Mouse (Mus musculus) lung, postnatal 4 days (tissue): Measurements from ENCODE around the gene Rptn.
"Not testable (repeated sequence)": the region's sequence is repeated elsewhere in the genome, so short reads cannot be mapped to it uniquely, and the experiment has no call there.

Experiments used
- DNase-seq, 2 experiments: peaks; one replicate each; pipeline ENCODE4 v3.0.0; 2021

The Rptn gene

DNA sequence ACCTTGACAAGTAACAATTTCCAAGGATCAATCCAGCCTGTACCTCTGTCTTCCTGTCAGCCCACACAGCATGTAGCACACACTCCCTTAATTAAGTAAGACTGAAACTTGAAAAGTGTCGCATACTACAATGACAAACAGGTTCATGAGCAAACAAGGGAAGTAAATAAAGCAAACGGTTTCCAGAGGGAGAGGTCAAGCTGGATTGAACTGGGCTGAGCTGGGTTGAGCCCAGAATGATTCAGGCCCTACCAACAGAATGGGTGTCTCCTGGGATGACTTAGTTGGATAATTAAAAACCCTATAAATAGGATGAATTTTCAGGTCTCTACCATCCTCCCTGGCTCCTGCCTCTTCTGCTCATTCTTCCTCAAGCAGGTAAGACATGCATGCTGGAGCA, at the start of gene Rptn:
Gene Rptn (plus strand): TSS at position 334 of the 400 bp plus-strand sequence.
- no peak for DNase-seq

DNA sequence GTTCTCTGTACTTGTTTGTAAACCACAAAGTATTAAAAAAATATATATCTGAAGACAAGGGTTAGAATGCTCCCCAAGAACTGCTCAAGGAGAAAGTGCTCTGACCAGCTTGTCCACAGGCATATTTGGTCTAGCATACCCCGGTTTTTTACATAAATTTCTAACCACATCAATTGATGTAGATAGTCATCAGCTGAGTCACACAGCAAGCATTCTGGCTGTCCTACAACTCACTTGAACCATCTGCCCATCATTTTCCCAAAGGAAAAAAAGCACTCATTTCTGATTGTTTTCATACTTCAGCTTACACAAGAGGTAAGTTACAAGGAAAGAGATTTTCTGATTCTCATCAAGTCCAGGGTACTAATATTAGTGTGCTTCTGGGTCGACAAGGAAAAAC, 46.6 kb upstream of the Rptn start:
- DNase-seq = no peak

DNA sequence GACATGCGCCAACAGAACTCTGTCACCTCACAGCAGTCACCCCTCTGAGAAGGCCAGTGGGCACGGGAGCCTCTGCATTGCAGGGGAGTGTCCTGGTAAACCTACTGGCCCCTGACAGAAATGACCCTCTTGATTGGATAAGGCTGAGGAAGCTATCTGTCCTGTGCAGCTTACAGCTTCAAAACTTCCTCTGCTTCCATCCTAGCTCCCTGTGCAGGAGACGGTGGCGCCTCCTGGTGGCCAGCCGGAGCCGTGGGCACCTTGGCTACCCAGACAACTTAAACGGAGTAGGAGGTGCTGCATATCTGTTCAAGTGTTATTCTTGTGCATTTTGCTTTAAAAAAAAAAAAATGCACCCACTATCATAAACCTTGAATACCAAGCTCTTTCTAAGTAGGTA, 33.5 kb upstream of the Rptn start:
- peak; percentile 63 to 70 for DNase-seq

DNA sequence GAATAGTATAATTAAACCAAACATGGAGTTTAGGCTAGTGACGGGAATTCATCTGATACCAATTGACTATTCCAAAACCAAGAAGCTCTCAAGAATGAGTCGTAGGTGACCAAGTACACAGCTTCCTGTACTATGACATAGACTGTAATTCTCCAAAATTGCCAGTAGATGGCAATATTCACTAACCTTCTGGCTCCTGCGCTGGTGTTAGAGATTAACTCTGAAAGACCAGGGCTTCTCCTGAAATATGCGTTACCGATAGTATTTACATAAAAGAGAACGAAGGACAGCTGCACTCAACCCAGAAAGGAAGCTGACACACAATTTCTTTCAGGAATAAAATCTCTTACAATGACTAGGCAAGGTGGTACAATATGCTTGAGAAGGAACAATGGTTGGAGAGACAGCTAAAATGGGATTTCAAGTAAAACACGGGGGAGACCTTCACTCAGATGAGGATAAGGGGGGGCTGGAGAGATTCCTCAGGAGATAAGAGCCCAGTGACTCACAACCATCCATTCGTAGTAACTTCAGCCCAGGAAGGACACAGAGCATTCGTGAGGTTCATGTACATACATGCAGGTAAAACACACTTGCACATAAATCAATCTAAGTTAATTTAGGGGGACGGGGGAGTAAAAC, 31.4 kb upstream of the Rptn start:
- peak in 1 of 2 experiments; percentile 17 for DNase-seq

DNA sequence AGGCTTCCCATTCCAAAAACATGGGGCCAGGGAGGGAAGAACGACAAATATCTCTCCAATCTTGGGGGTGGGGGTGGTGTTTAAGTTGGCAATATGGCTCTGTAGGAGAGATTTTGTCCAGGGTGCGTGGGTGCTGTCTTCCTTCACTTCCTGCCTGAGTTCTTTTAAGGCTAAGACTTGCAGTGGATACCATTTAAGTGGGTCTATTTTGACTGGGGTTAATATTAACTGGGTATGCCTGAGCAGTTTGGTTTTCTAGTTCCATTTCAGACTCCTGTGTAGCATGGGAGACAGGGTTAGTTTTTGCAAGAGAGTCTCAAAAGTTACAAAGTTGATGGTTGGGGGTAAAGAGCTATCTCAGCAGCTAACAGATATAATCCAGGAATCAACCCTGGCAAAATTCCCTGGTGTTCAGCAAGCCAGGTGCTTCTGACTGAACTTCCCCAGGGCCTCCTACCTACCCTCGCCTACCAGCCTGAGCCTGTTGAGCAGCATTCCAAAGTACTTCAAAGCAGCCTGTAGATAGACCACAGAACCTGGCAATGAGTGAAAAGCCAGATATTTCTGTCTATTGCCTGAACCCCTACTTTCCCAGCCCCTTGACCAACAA, 26.4 kb upstream of the Rptn start:
- DNase-seq = peak; percentile 45 to 53

DNA sequence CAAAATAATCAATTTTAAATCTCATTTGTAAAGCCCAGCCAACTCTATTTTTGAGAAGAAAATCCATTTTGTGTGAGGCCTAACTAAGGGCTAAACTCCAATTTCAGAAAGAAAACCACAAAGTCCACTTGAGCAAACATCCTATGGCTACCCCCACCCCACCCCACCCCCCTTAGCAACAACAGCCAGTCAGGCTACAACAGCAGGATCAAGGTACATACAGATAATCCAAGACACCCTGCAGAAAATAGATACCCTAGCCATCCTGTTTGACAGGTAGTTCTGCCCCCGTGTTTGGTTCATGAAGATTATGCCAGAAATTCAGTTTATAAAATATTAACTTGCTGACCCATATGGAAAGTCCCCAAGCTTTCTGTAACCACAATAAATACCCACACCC, 25.3 kb upstream of the Rptn start:
- no peak for DNase-seq

DNA sequence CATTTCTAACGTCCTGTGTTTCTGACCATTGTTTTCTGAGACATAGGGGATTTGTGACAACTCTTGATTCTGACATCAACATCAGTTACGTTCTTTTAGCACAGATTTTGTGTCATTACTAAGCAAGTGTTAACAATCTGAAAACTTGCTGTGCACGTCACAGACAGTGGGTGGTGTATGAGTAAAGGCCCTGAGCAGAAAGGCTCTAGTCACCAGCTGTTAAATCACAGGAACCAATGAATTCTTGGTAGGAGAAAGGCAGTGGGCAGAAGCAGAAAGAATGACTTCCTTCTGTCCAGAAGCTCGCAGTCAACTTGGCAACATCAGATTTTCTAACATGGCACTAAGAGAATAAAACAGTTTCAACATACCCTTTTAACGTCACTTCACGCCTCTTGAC, 20.1 kb upstream of the Rptn start:
- no peak for DNase-seq

DNA sequence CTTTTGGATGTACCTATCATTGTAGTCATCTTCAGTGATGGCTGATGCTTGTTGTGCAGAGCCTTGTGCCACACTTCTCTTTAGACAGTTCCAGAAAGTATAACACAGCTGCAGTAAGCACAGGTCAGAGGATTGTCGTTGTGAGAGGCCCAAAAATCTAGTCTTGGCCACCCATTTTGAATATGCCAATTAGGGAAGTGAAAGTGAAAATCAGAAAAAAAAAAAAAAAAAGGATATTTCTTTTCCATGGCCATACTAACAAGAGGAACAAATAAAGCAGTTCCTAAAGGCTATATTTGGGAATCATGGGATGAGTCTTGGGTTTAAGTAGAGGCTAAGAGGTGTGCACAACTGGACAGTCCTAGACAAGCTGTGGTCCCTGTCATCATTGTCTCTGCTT, 18.3 kb upstream of the Rptn start:
- no peak for DNase-seq

DNA sequence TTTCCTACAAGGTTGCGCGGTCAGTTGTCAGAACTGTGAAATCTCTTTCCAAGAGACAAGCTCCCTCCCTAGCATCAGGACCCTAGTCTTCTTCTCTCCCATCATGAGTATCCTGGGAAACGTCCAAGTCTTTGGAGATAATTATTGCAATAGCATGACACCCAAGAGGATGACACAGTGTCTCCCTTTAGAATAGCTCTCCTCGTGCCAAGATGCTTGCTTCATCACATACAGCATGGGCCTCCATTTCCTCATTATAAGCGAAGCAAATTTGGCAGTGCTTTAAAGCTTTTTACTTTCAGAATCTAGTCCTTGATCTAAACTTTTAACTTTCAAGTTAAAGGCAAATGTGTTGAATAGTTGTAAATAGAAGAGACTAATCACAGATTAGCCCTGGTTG, 17.9 kb upstream of the Rptn start:
- DNase-seq = no peak

DNA sequence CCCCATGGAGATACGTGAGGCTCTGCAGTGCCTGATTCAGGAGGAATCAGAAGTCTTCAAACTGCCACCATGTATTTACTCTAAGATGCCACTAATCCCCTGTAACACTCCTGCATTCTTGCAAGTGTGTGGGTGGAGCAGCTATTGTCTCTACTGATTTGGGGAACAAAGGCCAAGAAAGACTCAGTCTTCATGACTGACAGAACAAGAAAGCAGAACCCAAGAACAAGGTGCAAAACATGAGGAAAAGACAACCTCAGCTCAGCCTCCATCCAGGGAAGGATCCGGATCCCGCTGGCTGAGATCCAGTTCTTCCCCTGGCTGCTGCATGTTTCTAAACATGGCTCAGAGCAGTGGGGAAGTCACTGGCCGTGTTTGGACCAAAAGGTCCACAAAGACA, 15.4 kb upstream of the Rptn start:
- no peak for DNase-seq

DNA sequence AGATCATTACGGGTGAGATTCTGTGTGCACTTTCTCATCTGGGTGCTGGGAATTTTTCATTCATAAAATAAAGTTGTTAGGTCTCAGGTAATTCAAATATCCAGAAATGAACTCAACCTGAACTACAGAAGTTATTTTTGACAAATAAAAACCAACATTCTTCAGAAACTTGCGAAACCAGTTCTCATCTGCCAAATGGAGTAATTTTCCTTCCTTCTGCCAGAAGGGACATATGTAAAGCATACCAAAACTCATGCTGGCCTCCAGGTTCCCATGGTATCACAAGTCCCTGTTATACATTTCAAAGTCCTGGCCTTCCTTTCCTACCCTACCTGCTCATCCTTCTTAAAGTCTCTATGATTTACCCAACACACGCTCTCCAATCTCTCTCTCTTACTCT, 10.4 kb downstream of the Rptn start:
- DNase-seq = no peak

DNA sequence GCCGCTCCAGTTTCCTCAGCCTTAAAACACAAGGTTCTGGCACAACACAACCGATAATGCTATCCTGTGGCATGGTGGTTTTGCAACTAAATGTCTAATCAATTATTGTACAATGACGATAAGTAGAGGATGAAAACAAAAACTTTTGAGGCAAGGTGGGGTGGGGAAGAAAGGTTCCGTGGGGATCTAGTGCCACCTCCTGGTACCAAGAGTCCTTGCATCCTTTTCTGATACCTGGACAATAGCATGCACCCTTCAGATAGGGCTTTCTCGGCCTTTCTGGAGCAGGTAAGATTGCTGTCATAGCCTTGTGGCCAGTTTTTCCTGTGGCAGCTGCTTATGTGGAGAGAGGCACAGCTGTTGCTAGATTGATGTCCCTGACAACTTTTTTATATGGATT, 13.5 kb downstream of the Rptn start:
- peak in 1 of 2 experiments; percentile 39 for DNase-seq

DNA sequence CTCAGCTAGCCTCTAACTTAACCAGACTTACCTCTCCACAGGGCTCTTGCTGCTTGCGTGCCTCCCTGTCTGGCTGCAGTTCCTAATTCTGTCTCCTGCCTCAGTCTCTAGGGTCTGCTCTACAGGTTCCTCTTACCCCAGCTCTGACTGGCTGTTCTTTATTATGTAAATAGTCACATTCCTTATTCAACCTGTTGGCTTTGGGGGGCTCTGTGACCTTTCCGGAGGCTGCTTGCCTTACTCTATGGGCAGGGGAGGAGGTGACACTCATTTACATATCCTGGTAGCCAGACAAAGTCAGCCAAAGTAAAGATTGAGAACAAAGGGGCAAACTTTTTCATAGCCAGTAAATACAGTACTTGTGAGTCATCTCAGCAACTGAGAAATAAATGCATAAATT, 18.4 kb downstream of the Rptn start:
- no peak for DNase-seq

DNA sequence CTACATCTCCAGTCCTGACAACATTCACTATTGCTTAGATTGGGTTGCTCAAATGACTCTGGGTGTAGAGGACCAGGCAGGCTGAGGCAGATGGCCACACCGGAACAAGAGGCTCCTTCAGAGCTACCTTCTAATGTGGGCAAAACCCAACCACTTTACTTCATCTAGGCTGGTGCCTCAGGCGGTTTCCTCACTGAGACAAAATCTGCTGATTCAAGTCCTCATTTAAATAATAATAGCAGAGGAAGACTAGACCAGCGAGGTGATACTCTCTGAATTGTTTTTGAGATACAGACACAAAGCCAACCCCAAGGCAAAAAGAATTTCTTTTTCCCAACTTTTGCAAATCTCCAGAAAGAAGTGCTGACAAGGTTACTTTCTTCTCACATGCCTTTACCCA, 38.2 kb downstream of the Rptn start:
- no peak for DNase-seq

DNA sequence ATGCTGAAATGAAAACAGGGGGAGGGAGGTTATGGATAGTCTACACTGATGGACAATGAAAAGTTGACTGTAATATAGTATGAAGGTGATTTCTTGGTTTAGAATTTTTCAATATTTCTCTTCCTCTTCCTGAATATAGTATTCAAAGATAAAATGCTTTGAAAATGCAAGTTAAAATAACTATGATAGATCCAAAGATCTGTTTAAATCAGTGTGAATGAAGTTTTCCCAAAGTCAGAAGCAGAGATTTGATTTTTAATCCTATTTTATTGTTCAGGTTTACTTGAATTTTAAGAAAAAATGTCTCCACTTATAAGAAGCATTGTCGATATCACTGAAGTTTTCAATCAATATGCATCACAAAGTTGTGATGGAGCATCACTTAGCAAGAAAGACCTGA, 48.5 kb downstream of the Rptn start, which contains the start of gene Tchh:
Gene Tchh (plus strand): TSS at position 301 of the 400 bp plus-strand sequence.
- DNase-seq = no peak

DNA sequence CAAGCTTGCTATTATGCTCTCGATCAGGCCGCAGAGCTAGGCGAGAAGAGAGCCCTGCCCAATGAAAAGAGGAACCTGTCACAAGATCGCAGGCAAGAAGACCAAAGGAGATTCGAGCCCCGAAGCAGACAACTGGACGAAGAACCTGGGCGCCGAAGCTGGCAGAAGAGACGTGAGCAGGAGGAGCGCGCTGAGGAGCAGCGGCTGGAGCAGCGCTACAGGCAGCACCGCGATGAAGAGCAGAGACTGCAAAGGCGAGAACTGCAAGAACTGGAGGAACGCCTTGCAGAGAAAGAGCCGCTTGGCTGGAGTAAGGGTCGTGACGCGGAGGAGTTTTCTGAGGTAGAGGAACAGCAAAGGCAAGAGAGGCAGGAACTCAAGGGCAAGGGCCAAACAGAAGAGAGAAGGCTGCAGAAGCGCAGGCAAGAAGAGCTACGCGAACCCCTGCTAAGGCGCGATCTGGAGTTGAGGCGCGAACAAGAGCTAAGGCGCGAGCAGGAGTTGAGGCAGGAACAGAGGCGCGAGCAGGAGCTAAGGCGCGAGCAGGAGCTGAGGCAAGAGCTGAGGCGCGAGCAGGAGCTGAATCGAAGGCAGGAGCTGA, 50.1 kb downstream of the Rptn start:
- DNase-seq = peak; percentile 37 to 45

DNA sequence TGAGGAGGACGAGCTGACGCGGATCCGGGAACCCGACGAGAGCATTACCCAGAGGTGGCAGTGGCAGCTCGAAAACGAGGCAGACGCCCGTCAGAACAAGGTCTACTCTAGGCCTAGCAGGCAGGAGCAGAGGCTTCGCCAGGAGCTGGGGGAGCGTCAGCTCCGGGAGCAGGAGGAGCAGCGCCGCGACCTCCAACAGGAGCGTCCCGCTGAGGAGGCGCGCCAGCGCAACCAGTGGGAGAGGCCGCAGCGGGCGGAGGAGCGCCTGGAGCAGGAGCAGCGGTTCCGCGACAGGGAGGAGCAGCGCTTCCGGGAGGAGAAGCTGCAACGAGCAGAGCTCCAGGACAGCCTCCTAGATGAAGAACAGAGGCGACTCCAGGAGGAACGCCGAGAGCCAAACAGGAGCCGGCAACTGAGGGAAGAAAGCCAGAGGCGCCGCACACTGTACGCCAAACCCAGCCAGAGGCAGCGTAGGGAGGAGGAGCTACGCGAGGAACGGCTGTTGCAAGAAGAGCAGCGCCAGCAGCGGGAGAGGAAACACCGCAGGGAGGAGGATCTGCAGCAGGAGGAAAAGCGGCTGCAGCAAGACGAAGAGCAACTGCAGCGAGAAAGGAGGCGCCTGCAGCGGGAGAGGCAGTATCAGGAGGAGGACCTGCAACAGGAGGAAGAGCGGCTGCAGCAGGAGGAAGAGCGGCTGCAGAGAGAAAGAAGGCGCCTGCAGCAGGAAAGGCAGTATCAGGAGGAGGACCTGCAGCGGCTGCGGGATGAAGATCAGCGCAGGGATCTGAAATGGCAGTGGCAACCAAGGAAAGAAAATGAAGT, 51.1 kb downstream of the Rptn start:
- peak; percentile 76 to 86 for DNase-seq

DNA sequence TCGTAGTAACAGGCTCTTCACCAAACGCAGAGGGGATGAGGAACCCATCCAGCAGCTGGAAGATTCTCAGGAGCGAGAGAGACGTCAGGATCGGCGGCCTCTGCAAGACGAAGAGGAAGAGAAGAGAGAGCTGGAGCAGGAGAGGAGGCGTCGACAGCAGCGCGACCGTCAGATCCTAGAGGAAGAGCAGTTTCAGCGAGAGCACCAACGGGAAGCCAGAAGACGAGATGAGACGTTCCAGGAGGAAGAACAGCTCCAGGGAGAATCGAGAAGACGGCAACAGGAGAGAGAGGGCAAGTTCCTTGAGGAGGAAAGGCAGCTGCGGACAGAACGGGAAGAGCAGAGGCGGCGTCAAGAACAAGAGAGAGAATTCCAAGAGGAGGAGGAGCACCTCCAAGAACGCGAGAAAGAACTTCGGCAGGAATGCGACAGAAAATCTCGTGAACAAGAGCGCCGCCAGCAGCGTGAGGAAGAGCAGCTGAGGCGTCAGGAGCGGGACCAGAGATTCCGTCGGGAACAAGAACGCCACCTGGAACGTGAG, 51.7 kb downstream of the Rptn start:
- peak; percentile 27 to 42 for DNase-seq

DNA sequence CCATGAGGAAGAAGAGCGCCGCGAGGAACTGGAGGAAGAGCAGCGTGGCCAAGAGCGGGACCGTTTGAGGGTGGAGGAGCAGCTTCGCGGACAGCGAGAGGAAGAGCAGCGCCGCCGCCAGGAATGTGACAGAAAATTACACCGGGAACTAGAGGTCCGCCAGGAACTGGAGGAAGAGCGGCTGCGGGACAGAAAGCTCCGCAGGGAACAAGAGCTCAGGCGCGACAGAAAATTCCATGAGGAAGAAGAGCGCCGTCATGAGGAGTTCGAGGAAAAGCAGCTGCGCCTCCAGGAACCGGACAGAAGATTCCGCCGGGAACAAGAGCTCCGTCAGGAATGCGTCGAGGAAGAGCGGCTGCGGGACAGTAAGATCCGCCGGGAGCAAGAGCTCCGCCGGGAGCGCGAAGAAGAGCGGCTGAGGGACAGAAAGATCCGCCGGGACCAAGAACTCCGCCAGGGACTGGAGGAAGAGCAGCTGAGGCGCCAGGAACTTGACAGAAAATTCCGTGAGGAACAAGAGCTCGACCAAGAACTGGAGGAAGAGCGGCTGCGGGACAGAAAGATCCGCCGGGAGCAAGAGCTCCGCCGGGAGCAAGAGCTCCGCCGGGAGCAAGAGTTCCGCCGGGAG, 52.7 kb downstream of the Rptn start:
- peak; percentile 21 to 39 for DNase-seq

DNA sequence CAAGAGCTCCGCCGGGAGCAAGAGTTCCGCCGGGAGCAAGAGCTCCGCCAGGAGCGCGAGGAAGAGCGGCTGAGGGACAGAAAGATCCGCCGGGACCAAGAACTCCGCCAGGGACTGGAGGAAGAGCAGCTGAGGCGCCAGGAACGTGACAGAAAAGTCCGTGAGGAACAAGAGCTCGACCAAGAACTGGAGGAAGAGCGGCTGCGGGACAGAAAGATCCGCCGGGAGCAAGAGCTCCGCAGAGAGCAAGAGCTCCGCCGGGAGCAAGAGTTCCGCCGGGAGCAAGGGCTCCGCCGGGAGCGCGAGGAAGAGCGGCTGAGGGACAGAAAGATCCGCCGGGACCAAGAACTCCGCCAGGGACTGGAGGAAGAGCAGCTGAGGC, 53.2 kb downstream of the Rptn start:
- DNase-seq = not testable (repeated sequence)

DNA sequence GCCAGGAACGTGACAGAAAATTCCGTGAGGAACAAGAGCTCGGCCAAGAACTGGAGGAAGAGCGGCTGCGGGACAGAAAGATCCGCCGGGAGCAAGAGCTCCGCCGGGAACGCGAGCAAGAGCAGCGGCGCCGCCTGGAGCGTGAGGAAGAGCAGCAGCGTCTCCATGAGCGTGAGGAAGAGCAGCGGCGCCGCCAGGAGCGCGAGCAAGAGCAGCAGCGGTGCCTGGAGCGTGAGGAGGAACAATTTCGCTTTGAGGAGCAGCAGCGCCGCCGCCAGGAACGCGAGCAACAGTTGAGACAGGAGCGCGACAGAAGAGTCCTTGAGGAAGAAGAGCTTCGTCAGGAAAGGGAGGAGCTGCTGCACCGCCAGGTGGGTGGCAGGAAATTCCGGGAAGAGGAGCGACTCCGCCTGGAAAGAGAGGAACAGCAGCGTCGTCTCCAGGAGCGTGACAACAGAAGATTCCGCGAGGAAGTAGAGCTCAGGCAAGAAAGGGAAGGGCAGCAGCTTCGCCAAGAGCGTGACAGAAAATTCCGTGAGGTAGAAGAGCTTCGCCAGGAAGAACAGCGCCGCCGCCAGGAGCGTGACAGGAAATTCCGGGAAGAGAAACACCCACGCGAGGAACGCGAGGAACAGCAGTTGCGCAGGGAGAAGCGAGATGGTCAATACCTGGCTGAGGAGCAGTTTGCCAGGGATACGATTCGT, 53.8 kb downstream of the Rptn start:
- DNase-seq = peak; percentile 64 to 78
